Mouse (Mus musculus): ENCODE data around the gene Ercc4. TPM values are rescaled to one million over a fixed set of nuclear protein-coding genes. Genes with fewer than 3 reads are reported as not detected.
"Not testable (repeated sequence)": the region's sequence is repeated elsewhere in the genome, so short reads cannot be mapped to it uniquely, and the experiment has no call there.

Ercc4 gene
- polyA plus RNA-seq (2012; ENCODE audit: insufficient read depth, insufficient read length, missing spikeins): 2.1 and 3.6 TPM in 2 replicates

DNA sequence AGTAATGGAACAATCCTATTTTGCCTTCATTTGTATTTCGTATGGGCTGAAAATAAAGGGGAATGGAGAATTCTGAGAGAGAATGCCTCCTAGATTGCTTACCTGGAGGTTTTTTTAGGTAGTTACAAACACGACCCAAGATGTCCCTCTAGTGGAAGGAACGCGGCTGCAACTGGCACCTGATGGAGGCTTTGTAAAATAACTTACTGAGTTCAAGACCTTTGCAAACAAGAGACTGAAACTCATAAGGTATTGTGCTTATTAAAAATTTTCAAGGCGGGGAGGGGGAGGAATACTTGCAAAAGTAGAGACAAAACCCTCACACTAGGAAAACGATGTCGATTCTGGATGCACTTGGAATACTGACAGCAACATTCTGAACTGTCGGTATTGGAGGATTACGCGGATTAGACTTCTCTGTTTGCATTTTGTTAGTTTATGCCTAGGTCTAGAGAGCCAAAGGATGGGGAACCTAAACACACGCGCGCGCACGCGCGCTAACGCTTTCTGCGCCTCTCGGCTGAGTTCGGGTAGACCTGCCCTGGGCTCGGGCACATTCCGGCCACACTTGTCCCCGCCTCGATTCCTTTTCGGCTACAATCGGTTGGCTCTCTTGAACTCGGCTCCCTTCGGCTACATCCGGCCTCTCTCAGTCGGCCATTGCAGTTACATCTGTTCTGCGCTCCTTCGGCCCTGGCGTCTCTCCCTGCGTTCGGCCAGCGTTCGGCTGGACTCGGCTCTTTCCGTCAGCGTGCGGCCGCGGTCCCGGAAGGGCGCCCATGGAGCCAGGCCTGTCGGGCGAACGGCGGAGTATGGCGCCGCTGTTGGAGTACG lies at the start of gene Ercc4:
TSS of gene Ercc4 (plus strand) at position 529 of the 834 bp plus-strand sequence.
- Histone ChIP-seq H3K27ac (replicated peaks; ENCODE audit: low read depth, low read length) (peak within 1 kb of the TSS; percentile 13), H3K4me1 (ENCODE audit: control insufficient read depth, insufficient read depth, insufficient read length, low read length) (no peaks in the 10 kb centered on the region; the same call in 1 of the 2 replicates), H3K4me3 (ENCODE audit: insufficient read depth, low read depth, low read length) (peak within 1 kb of the TSS; percentile 79)

DNA sequence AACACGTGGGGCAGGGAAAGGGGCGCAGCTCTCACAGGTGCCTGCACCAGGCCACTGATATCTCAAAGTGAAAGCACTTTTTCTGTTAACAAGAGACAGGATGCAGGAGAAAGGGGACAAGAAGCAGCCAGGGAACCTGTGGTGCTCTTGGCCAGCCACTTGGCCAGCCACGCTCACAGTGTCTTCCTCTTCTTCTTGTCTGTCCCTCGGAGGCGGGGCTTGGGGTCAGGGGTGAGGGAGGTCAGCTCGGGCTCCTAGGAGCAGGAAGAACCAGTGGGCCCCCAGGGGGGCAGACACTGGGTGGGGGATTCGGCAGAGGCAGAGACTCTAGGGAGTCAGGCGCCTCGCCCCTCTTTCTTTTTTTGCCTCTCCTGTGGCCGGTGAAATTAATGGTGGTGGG lies 48.4 kb upstream of the Ercc4 start:
- no peaks in the 10 kb centered on the region for H3K4me1 ChIP-seq (ENCODE audit: control insufficient read depth, insufficient read depth, insufficient read length, low read length)
- no peak overlapping the region for H3K27ac ChIP-seq (replicated peaks; ENCODE audit: low read depth, low read length)
- H3K4me3 ChIP-seq (ENCODE audit: insufficient read depth, low read depth, low read length): no peak overlapping the region

DNA sequence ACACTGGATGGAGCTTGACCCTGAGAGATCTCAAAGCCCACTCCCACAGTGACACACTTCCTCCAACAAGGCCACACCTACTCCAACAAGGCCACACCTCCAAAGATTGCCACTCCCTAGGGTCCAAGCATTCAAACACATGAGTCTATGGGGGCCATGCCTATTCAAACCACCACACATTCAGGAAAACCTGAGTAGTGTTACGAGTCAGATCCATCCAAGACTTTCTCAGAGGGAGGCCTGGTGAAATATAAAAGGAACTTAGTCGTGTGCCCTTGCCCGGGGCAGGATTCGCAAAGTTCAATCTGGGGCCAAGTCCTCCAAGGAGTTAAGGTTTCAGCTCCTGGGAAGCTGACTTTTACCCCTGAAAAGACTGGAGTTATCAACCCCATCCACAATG lies 35.3 kb upstream of the Ercc4 start:
- no peaks in the 10 kb centered on the region for H3K4me1 ChIP-seq (ENCODE audit: control insufficient read depth, insufficient read depth, insufficient read length, low read length)
- H3K4me3 ChIP-seq (ENCODE audit: insufficient read depth, low read depth, low read length): no peak overlapping the region
- H3K27ac ChIP-seq (replicated peaks; ENCODE audit: low read depth, low read length): no peak overlapping the region

DNA sequence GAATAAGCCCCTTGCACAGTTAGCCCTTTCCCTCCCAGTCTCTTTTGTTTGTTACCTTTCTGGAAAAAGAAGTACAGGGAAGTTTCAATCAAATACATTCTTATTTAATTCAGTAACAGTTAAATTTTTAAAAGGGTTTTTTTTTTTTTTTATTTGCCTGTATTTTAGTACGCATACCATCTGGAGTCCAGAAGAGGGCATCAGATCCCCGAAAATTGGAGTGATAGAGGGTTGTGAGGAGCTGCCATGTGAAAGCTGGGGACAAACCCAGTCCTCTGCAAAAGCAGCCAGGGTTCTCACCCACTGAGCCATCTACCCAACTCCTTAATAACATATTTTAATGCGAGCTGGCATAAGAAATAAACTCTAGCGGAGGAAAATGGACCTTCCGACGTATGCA lies 29.3 kb upstream of the Ercc4 start:
- Histone ChIP-seq H3K27ac (replicated peaks; ENCODE audit: low read depth, low read length) (no peak overlapping the region), H3K4me1 (ENCODE audit: control insufficient read depth, insufficient read depth, insufficient read length, low read length) (no peaks in the 10 kb centered on the region), H3K4me3 (ENCODE audit: insufficient read depth, low read depth, low read length) (no peak overlapping the region)

DNA sequence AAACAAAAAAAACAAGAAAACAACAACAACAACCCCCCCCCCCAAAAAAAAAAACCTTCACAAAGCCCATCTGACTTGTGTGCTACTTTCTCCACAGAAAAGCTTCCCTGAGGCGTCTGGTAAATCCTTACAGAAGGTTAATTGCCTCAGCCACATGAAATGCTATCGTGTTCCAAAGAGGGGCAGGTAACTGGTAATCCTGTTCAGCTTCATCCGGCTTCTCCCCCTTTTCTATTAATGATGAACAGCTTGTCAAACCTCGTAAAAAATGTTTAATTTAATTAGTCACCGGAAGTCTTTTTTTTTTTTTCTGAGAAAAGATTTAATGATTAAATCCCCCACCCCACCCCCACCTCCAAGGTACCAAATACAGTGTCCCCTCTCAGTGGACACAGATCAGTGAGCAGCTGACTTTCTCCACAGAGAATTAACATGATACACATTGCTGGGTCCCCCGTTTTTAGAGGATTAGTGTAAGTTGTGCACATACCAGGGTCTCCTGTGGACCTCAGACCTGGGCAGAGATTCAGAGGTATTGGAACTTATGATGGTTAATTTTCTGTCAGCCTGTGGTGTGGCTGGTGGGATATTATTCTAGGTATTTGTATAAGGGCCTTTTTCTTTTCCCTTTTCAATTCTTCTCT lies 26.2 kb upstream of the Ercc4 start:
- Histone ChIP-seq H3K27ac (replicated peaks; ENCODE audit: low read depth, low read length) (no peak overlapping the region), H3K4me1 (ENCODE audit: control insufficient read depth, insufficient read depth, insufficient read length, low read length) (no peaks in the 10 kb centered on the region), H3K4me3 (ENCODE audit: insufficient read depth, low read depth, low read length) (no peak overlapping the region)

DNA sequence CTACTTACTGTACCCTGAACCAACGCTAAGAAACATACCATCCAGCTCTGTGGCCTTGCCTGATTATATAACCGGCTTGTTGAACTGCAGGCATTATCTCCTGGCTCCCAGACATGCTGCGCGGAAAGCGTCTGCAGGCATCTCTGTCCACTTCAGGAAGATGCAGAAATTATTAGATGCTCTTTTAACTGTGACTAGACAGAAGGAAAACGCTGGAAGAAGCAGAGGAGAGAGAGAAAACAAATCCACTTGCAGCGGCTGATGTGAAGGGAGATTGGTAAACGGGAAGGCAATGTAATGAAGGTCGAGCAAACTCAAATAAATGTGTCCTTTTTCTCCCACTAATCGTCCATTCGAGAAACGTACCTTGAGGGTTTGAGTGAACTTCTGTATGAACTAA lies 1.1 kb upstream of the Ercc4 start:
- no peak overlapping the region for H3K4me3 ChIP-seq (ENCODE audit: insufficient read depth, low read depth, low read length)
- no peak overlapping the region for H3K27ac ChIP-seq (replicated peaks; ENCODE audit: low read depth, low read length)
- H3K4me1 ChIP-seq (ENCODE audit: control insufficient read depth, insufficient read depth, insufficient read length, low read length): no peaks in the 10 kb centered on the region; the same call in 1 of the 2 replicates

DNA sequence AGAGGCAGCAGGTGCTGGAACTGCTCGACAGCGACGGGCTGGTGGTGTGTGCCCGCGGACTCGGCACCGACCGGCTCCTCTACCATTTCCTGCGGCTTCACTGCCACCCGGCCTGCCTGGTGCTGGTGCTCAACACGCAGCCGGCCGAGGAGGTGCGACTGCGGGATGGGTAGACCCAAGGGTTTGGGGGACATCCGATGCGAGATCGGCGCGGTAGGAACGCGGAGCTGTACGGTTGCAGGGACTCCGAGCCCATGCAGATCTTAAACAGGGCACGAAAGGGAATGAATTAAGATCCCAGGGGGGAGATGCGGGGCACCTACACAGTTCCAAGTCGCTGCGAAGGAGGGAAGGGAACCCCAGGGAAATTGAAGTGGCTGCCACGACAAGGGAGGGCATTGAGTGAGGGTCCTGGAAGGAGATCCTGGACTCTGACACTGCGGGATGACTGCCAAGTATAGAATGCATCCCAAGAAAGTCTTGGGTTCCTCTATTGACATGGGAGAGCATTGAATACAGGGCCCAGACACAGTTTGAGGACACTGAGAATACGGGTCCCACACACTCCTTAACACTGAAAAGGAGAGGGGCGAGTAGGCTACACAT lies 609 bp downstream of the Ercc4 start:
- Histone ChIP-seq H3K4me3 (ENCODE audit: insufficient read depth, low read depth, low read length) (peak overlapping the region; percentile 79), H3K27ac (replicated peaks; ENCODE audit: low read depth, low read length) (peak overlapping the region; percentile 13), H3K4me1 (ENCODE audit: control insufficient read depth, insufficient read depth, insufficient read length, low read length) (no peaks in the 10 kb centered on the region; the same call in 1 of the 2 replicates)

DNA sequence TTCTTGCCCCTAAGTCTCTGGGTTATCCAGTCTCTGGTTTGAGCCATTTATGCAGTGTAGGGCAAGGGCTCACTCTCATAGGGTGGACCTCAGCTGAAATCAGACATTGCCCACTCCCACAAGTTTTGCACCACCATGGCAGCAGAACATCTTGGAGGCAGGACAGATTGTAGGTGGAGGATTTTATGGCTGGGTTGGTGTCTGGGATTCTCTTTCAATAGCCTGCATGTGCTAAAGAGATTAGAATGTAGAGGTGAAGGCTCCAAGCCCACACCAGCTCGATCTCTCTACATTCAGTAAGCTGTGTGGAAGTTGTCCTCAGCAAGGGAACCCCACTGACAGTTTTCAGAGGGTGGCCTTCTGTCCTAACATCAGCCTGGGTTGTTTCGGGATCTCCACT lies 5.3 kb downstream of the Ercc4 start:
- Histone ChIP-seq H3K4me1 (ENCODE audit: control insufficient read depth, insufficient read depth, insufficient read length, low read length) (no peaks in the 10 kb centered on the region; the same call in 1 of the 2 replicates), H3K4me3 (ENCODE audit: insufficient read depth, low read depth, low read length) (no peak overlapping the region), H3K27ac (replicated peaks; ENCODE audit: low read depth, low read length) (no peak overlapping the region)

DNA sequence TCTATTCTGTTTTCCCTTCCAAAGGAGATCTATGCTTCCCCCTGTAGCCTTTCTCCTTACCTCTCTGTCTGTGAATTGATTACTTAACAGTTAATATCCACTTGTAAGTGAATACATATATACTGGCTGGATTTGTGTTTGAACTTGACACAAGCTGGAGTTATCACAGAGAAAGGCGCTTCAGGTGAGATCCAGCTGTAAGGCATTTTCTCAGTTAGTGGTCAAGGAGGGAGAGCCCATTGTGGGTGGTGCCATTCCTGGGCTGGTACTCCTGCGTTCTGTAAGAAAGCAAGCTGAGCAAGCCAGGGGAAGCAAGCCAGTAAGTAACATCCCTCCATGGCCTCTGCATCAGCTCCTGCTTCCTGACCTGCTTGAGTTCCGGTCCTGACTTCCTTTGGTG lies 6.0 kb downstream of the Ercc4 start:
- H3K4me3 ChIP-seq (ENCODE audit: insufficient read depth, low read depth, low read length); H3K27ac ChIP-seq (replicated peaks; ENCODE audit: low read depth, low read length); H3K4me1 ChIP-seq (ENCODE audit: control insufficient read depth, insufficient read depth, insufficient read length, low read length): not testable (repeated sequence)

DNA sequence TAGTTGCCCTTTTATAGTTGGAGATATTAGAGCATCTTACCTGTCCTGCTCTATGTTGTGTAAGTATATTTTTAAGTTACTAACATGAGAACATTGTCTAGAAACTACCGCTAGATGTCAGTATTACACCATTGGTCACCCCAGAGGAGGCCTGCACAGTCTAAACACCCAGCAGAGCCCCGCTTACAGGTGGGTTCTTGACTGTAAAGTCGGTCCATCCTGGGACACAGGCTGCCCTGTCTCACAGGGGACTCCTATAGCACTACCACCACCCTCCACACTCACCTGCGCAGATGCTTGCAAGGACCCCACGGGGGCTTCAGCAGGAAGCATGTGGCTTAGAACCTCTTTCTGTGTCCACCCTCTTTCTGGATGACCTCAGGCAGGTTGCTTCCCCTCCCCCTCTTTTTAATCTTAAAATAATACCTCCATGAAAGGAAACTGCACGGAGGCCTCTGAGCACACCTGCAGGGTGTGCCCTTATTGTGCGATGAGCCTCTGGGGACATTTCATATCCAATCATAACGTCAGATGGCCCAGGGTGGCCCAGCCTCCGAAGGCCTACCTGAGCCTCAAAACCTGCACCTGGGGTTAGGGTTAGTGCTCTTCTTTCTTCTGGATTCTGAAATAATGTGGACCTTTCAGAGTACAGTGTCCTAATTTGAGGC lies 7.9 kb downstream of the Ercc4 start:
- Histone ChIP-seq H3K27ac (replicated peaks; ENCODE audit: low read depth, low read length) (no peak overlapping the region), H3K4me3 (ENCODE audit: insufficient read depth, low read depth, low read length) (no peak overlapping the region), H3K4me1 (ENCODE audit: control insufficient read depth, insufficient read depth, insufficient read length, low read length) (no peaks in the 10 kb centered on the region)

DNA sequence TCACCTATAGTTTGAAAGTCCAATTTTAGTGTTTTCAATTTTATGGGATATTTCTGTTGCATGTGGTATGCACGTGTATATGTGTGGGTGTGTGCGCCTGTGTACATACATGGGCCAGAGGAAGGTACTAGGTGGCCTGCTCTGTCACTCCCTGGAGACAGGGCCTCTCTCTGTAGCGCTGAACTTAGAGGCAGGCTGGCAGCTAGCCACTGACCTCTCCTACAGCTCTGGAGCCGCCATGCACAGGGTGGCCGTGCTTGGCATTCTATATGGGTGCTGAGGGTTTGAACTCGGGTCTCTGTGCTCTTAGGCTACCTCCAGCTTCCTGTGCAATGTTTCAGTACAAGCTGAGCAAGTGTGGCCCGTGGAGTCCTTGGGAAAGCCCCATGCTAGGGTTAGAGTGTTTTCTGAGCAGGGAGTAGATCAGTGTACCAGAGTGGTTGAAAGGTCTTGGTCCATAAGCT lies 8.5 kb downstream of the Ercc4 start:
- H3K27ac ChIP-seq (replicated peaks; ENCODE audit: low read depth, low read length): no peak overlapping the region
- no peaks in the 10 kb centered on the region for H3K4me1 ChIP-seq (ENCODE audit: control insufficient read depth, insufficient read depth, insufficient read length, low read length)
- H3K4me3 ChIP-seq (ENCODE audit: insufficient read depth, low read depth, low read length): no peak overlapping the region

DNA sequence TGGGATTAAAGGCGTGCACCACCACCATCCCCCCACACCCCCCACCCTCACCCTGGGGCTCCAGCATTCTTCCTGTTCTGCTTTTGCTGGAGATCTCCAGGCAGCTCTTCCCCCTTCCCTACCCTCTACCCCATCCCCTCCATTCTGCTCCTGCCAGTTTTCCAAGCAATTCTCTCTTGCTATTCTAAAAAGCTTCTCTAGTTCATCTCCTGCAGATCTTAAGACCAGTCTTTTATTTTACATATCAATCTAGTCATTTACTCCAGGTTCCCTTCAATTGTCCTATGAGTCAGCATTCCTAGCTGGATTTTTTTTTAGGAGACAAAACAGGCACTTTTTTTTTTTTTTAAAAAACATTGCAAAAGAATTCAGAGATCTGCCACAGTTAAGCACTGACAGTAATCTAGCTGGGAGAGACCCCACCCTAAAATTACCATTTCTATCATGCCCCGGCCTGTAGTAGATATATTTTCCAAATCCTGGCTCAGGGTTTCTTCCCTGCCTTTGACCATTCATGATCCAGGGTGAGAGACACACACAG lies 9.3 kb downstream of the Ercc4 start:
- no peak overlapping the region for H3K27ac ChIP-seq (replicated peaks; ENCODE audit: low read depth, low read length)
- H3K4me3 ChIP-seq (ENCODE audit: insufficient read depth, low read depth, low read length): no peak overlapping the region
- H3K4me1 ChIP-seq (ENCODE audit: control insufficient read depth, insufficient read depth, insufficient read length, low read length): no peaks in the 10 kb centered on the region

DNA sequence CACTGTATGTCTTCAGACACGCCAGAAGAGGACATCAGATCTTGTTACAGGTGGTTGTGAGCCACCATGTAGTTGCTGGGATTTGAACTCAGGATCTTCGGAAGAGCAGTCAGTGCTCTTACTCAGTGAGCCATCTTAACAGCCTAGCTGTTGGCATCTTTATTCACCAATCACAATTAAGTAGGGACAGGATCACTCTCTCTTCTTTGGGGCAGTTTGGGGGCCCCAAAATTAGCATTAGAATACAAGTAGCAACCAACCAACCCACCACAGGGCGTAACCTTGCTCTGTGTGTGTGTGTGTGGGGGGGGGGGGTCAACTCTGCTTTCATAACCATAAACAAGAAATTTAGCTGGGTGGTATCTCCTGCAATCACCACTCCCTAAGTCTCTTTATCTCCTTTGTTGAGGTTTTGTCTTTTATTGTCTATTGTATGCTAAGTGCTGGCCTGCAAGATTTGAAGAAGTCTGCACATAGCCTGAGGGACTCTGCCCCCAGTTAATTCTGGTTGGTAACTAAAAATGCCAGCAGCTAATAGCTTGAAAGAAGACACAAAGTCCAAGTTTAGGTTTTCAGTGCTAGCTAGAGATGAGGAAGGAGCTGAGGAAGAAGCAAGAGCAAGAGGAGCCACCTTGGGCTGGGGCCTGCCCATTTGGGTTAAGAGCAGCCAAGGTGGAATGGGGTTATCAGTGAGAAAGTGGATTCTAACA lies 10.3 kb downstream of the Ercc4 start:
- Histone ChIP-seq H3K4me1 (ENCODE audit: control insufficient read depth, insufficient read depth, insufficient read length, low read length) (no peaks in the 10 kb centered on the region), H3K4me3 (ENCODE audit: insufficient read depth, low read depth, low read length) (no peak overlapping the region), H3K27ac (replicated peaks; ENCODE audit: low read depth, low read length) (no peak overlapping the region)

DNA sequence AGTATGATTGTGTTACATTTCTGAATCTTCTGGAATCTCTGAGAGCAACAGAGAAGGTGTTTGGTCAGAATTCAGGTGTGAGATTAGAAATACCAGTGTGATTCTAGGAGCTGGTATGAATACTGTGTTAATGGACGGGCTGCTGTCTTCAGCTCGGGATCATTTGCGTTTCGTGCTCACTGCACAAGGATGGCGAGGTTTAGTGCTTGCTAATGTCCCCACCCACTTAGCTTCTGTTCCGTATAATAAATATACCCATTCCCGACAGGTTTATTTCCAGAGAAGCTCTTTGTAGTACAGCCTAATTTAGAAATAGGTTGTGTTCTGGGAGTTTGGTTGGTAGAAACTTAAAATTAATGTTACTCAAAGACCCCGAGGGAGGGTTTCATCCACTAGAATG lies 15.9 kb downstream of the Ercc4 start:
- Histone ChIP-seq H3K4me3 (ENCODE audit: insufficient read depth, low read depth, low read length) (no peak overlapping the region), H3K27ac (replicated peaks; ENCODE audit: low read depth, low read length) (no peak overlapping the region), H3K4me1 (ENCODE audit: control insufficient read depth, insufficient read depth, insufficient read length, low read length) (no peaks in the 10 kb centered on the region)
